Mouse (Mus musculus) CD4-positive, CD25-positive, alpha-beta regulatory T cell, adult 2 months (primary cell): ENCODE measurements around the gene Gpr153.

Experiments
- DNase-seq: peaks from one replicate; pipeline ENCODE4 v3.0.0-alpha.2; 2012; ENCODE audit warnings: low read depth, low spot score

Gpr153 gene

GRCm38 (mm10) chr4:152287317-152288120 is 13.5 kb downstream of the Gpr153 start:
- DNase-seq: no peak

- DNase-seq: no peak
Measured at GRCm38 (mm10) chr4:152288398-152288945, 14.4 kb downstream of the Gpr153 start.

GRCm38 (mm10) chr4:152290385-152290784 is 16.4 kb downstream of the Gpr153 start:
- no peak for DNase-seq

GRCm38 (mm10) chr4:152290991-152291390 is 17.0 kb downstream of the Gpr153 start:
- DNase-seq: no peak

- DNase-seq: no peak
Measured at GRCm38 (mm10) chr4:152291562-152291961, 17.5 kb downstream of the Gpr153 start, which contains the start of gene Hes3. Gene Hes3, minus strand, starts transcription at chr4:152291662.

GRCm38 (mm10) chr4:152292102-152292765 is 18.2 kb downstream of the Gpr153 start:
- DNase-seq: no peak

- DNase-seq: no peak
Measured at GRCm38 (mm10) chr4:152294188-152294929, 20.3 kb downstream of the Gpr153 start.

- DNase-seq: peak; percentile 45
Measured at GRCm38 (mm10) chr4:152295916-152296315, 21.9 kb downstream of the Gpr153 start.

GRCm38 (mm10) chr4:152296371-152296770 is 22.3 kb downstream of the Gpr153 start:
- DNase-seq: no peak

- DNase-seq: peak; percentile 100
Measured at GRCm38 (mm10) chr4:152296874-152297861, 23.1 kb downstream of the Gpr153 start, which contains the start of gene Icmt. Gene Icmt, plus strand, starts transcription at chr4:152297227.

GRCm38 (mm10) chr4:152298836-152299235 is 24.8 kb downstream of the Gpr153 start:
- DNase-seq: no peak

GRCm38 (mm10) chr4:152300375-152300774 is 26.3 kb downstream of the Gpr153 start:
- DNase-seq: no peak

GRCm38 (mm10) chr4:152302012-152302411 is 28.0 kb downstream of the Gpr153 start:
- no peak for DNase-seq

- DNase-seq: no peak
Measured at GRCm38 (mm10) chr4:152303172-152303571, 29.1 kb downstream of the Gpr153 start.

GRCm38 (mm10) chr4:152304685-152305084 is 30.7 kb downstream of the Gpr153 start:
- DNase-seq: no peak

- DNase-seq: no peak
Measured at GRCm38 (mm10) chr4:152305991-152306390, 32.0 kb downstream of the Gpr153 start.

- DNase-seq: no peak
Measured at GRCm38 (mm10) chr4:152307542-152307941, 33.5 kb downstream of the Gpr153 start.

- no peak for DNase-seq
Measured at GRCm38 (mm10) chr4:152312186-152312585, 38.2 kb downstream of the Gpr153 start.

GRCm38 (mm10) chr4:152313211-152313632 is 39.2 kb downstream of the Gpr153 start:
- peak; percentile 42 for DNase-seq

- peak; percentile 37 for DNase-seq
Measured at GRCm38 (mm10) chr4:152313934-152314333, 39.9 kb downstream of the Gpr153 start.
